Mouse (Mus musculus) hindbrain, embryonic 13.5 days (tissue): ENCODE data around the gene Pigr. TPM values are rescaled to one million over a fixed set of nuclear protein-coding genes. Genes with fewer than 3 reads are reported as not detected.

Source experiments
- ATAC-seq: fragments of 200-750 bp; cut with Nextera tagmentation; 2 replicates; pipeline ENCODE4 v1.8.0; 2017; ENCODE audit warnings: moderate TSS enrichment; ENCODE audit not compliant: low FRiP score
- H3K27ac ChIP-seq: fragments of 300-500 bp; sonication (generic); 2 replicates; pipeline ENCODE4 v1.5.1; 2015; ENCODE audit warnings: inconsistent platforms, mild to moderate bottlenecking, moderate library complexity
- H3K27me3 ChIP-seq: fragments of 300-500 bp; sonication (generic); 2 replicates; pipeline ENCODE4 v1.6.1; 2015; ENCODE audit warnings: mild to moderate bottlenecking, inconsistent platforms
- H3K36me3 ChIP-seq: fragments of 300-500 bp; sonication (generic); 2 replicates; pipeline ENCODE4 v1.6.1; 2015; ENCODE audit warnings: mild to moderate bottlenecking, inconsistent platforms
- H3K4me1 ChIP-seq: fragments of 300-500 bp; sonication (generic); replicated peaks from 2 replicates; pipeline ENCODE4 v1.6.1; 2015; ENCODE audit warnings: inconsistent platforms
- H3K4me2 ChIP-seq: fragments of 300-500 bp; sonication (generic); 2 replicates; pipeline ENCODE4 v1.6.1; 2015; ENCODE audit warnings: inconsistent platforms, mild to moderate bottlenecking, moderate library complexity
- H3K4me3 ChIP-seq: fragments of 300-500 bp; sonication (generic); 2 replicates; pipeline ENCODE4 v1.5.1; 2015; ENCODE audit warnings: mild to moderate bottlenecking, inconsistent platforms
- H3K9ac ChIP-seq: fragments of 300-500 bp; sonication (generic); 2 replicates; pipeline ENCODE4 v1.6.1; 2015; ENCODE audit warnings: mild to moderate bottlenecking, inconsistent platforms
- H3K9me3 ChIP-seq: fragments of 300-500 bp; sonication (generic); 2 replicates; pipeline ENCODE4 v1.6.1; 2016; ENCODE audit warnings: inconsistent platforms
- WGBS: fragments of 180-500 bp; shearing (Covaris S2); methylation state at CpG from one replicate; pipeline ENCODE4 v1.1.7; 2015; 5-methylcytosine and 5-hydroxymethylcytosine counted together
- polyA plus RNA-seq: library from polyadenylated mRNA; unstranded; fragments of >200 nt; fragmentation: Nextera tagmentation; extraction: Ambion mirVana; gene quantifications from 2 replicates; pipeline ENCODE4 v1.2.1, GENCODE M21; 2015

Pigr gene
- polyA plus RNA-seq, 1 experiment from 2014 or later = not detected

DNA sequence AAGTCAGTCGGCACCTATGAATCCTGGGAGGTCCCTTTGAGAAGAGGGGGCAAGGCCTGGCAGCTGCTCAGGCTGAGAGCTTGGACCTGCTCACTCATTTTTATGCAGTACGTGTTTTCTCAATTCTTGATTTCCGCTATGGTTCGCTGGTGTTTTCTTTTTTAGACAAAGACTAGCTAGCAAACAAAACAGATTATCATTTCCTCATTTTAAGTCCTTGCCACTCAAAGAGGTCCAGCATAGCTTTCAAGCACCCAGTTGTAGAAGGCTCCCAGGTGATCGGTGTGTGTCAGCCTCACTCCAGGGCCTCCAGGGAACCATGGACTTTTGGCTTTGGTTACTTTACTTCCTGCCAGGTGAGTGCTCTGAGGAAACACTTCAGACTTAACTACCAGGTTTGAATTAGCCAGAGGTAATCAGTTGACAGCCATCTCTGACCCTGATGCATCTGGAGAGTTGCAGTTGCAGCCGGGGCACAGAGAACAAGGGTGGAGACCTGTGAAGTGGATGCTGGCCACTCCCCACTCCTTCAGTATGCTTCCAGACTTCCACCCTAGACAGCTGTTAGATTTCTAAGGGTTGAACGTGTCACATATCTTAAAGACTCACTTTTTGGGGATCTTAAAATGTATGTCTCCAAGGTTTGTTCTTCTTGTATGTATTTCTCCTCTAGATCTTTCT lies 39.2 kb downstream of the Pigr start, which contains the start of gene Fcmr:
Gene Fcmr, plus strand, starts transcription at position 129 of the 681 bp plus-strand sequence.
- 82% methylated on average over 7 of the region's 7 CpGs for WGBS
- H3K9me3 ChIP-seq = no peaks in the 10 kb centered on the region
- no peak for ATAC-seq
- no peak within 1 kb of the TSS for H3K27ac ChIP-seq
- no peaks in the 10 kb centered on the region for H3K27me3 ChIP-seq
- H3K4me3 ChIP-seq = no peak within 1 kb of the TSS
- no peak within 1 kb of the TSS for H3K4me2 ChIP-seq
- no peak within 1 kb of the TSS for H3K9ac ChIP-seq
- H3K36me3 ChIP-seq = no peaks in the 10 kb centered on the region
- no peaks in the 10 kb centered on the region for H3K4me1 ChIP-seq

DNA sequence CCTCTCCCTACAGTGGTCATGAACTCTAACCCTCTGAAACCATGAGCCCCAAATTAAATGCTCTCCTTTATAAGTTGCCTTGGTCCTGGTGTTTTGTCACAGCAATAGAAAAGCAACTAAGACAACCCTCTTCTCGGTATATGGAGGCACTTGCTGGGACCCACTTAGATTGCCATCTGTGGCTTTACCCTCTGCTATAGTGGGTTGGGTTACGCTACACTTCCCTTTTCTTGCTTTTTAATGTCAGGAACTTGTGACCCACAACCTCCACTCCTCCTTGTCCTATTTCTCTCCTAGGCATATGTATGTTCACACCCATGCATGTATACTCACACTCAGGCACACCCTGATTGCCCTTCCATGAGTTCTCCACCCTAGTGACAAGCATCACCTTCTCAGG lies 46.4 kb downstream of the Pigr start:
- no peak overlapping the region for H3K4me3 ChIP-seq
- ATAC-seq = no peak
- H3K36me3 ChIP-seq = no peaks in the 10 kb centered on the region
- H3K9me3 ChIP-seq = no peaks in the 10 kb centered on the region
- peaks cover 2% of the 10 kb centered on the region for H3K4me1 ChIP-seq
- no peak overlapping the region for H3K9ac ChIP-seq
- no peak overlapping the region for H3K4me2 ChIP-seq
- peaks cover 9% of the 10 kb centered on the region for H3K27me3 ChIP-seq
- 89% methylated on average over 2 of the region's 2 CpGs for WGBS
- no peak overlapping the region for H3K27ac ChIP-seq

DNA sequence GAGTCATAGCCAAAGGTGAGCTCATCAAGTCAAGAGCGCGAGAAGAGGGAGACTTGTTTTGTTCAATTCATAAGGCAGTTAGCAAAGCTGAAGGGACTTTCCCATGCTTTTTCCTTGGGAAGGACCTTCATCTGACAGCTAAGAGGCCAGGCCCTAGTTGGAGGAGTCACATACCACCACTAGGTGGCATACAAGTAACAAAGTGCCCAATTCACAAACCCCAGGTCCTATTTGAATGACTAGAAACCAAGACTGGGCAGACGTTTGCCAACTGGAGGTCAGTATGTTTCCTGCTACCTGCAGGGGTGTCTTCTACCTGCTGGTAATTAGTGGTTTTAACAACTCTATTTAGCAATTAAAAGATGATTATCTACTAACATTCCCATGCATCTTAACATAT lies 48.7 kb downstream of the Pigr start:
- no peak overlapping the region for H3K4me2 ChIP-seq
- WGBS = 36% methylated on average over 3 of the region's 3 CpGs
- no peaks in the 10 kb centered on the region for H3K9me3 ChIP-seq
- no peak for ATAC-seq
- H3K27ac ChIP-seq = no peak overlapping the region
- no peak overlapping the region for H3K4me3 ChIP-seq
- H3K9ac ChIP-seq = no peak overlapping the region
- H3K27me3 ChIP-seq = peaks cover 28% of the 10 kb centered on the region
- H3K36me3 ChIP-seq = no peaks in the 10 kb centered on the region
- H3K4me1 ChIP-seq = peaks cover 8% of the 10 kb centered on the region

DNA sequence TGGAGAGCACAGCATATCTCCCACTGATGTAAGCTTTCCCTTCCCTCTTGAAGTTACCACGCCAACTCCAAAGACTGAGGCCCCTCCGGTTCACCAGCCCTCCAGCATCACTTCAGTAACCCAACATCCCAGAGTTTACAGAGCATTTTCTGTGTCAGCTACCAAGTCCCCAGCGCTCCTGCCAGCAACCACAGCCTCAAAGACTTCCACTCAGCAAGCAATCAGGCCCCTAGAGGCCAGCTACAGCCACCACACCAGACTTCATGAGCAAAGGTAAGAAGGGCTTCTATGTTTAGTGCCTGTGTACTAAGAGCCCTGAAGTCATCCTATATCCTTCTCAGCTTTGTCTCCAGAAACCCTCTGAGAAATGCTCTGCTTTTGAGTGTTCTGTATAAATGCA lies 49.4 kb downstream of the Pigr start:
- peaks cover 8% of the 10 kb centered on the region for H3K4me1 ChIP-seq
- no peak overlapping the region for H3K27ac ChIP-seq
- no peaks in the 10 kb centered on the region for H3K36me3 ChIP-seq
- ATAC-seq = no peak
- H3K4me2 ChIP-seq = no peak overlapping the region
- peaks cover 29% of the 10 kb centered on the region for H3K27me3 ChIP-seq
- no peaks in the 10 kb centered on the region for H3K9me3 ChIP-seq
- H3K9ac ChIP-seq = no peak overlapping the region
- WGBS = 60% methylated on average over 3 of the region's 3 CpGs
- no peak overlapping the region for H3K4me3 ChIP-seq

DNA sequence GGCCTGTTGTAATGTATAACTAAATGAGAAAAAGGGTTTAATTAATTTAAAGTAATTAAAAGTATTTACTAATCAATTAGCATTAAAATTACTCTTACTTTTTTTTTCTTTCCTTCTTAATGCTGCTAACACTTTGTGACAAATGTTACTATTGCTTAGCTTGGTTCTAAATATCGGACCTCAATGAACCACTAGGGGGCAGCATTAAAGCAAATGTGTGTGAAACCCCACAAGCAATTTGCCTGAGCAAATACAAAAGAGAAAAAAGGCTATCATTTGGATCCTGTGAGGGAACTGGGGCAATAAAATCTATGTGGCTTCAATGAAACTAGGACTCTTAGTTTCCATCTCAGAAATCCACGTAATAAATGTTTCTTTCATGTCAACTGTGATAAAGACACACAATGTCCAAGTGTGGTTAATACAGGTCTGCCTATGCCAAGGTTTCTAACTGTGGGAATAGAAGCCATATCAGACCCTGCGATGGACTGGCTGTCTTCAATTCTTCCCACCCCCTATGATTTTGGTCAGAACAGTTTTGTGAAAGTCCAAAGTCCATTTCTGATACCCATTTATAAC lies 50.5 kb downstream of the Pigr start:
- H3K36me3 ChIP-seq = no peaks in the 10 kb centered on the region
- ATAC-seq = no peak
- H3K9ac ChIP-seq = no peak overlapping the region
- H3K4me1 ChIP-seq = peaks cover 8% of the 10 kb centered on the region
- no peak overlapping the region for H3K4me3 ChIP-seq
- 20% methylated on average over 3 of the region's 3 CpGs for WGBS
- H3K27me3 ChIP-seq = peaks cover 29% of the 10 kb centered on the region
- H3K4me2 ChIP-seq = no peak overlapping the region
- no peaks in the 10 kb centered on the region for H3K9me3 ChIP-seq
- H3K27ac ChIP-seq = no peak overlapping the region

DNA sequence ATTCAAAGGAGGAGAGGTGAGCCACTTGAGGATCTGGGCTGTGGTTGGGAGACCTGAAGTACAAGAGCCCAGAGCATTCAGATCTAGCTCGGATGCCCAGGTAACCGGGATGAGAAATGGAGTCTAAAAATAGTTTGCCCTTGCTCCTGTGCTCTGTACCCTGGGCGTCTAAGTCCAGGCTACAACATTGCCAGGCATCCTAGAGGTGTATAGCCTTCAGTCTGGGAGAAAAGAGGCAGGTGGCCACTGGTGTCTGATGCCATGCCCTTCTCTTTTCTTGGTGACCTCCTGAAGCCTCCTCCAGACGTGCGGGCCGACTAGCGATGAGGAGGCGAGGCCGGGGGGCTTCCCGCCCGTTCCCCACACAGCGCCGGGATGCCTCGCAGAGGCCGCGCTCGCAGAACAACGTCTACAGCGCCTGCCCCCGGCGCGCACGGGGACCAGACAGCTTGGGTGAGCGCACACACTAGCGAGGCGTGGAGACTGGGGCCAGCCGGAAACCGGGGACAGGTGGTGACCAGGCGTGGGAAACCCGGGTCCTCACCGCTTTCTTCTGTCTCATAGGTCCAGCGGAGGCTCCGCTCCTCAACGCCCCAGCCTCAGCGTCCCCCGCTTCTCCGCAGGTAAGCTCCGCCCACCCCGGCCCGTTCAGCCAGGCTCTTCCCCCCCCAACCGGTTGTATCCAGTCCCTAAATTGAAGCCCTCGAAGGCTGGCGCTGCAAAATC lies 51.6 kb downstream of the Pigr start:
- peak; percentile 85 for ATAC-seq
- H3K36me3 ChIP-seq = no peaks in the 10 kb centered on the region
- WGBS = 4% methylated on average over 43 of the region's 43 CpGs

DNA sequence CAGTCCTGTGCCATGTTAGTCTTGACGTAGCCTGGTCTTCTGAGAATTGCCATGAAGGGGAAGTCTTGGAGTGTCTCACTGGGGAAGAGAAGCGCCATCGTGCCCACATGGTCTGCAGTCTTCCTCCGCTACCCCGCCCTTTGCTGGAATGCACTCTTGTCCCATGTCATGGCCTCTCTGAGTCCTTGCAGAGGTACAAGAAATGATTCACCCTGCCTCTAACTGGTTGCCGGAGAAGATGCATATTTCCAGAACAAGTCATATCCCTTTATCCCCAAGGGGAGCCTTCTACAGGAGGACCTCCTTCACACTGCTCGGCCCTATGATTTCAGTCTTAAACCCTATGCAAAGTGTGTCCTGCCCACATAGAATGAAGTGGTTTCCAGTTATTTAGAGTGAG lies 53.4 kb downstream of the Pigr start:
- 93% methylated on average over 7 of the region's 7 CpGs for WGBS
- Histone ChIP-seq H3K9me3 (no peaks in the 10 kb centered on the region), H3K27me3 (peaks cover 29% of the 10 kb centered on the region), H3K4me2 (no peak overlapping the region), H3K4me1 (peaks cover 8% of the 10 kb centered on the region), H3K4me3 (no peak overlapping the region), H3K9ac (no peak overlapping the region), H3K27ac (no peak overlapping the region), H3K36me3 (no peaks in the 10 kb centered on the region)
- no peak for ATAC-seq

More for the DNA sequence above, 51.6 kb downstream of the Pigr start:
- H3K4me3 ChIP-seq = peak overlapping the region; percentile 53
- H3K9ac ChIP-seq = peak overlapping the region; percentile 72
- no peaks in the 10 kb centered on the region for H3K9me3 ChIP-seq
- H3K4me2 ChIP-seq = peak overlapping the region; percentile 86
- H3K27me3 ChIP-seq = peaks cover 29% of the 10 kb centered on the region
- peaks cover 8% of the 10 kb centered on the region for H3K4me1 ChIP-seq
- H3K27ac ChIP-seq = no peak overlapping the region

DNA sequence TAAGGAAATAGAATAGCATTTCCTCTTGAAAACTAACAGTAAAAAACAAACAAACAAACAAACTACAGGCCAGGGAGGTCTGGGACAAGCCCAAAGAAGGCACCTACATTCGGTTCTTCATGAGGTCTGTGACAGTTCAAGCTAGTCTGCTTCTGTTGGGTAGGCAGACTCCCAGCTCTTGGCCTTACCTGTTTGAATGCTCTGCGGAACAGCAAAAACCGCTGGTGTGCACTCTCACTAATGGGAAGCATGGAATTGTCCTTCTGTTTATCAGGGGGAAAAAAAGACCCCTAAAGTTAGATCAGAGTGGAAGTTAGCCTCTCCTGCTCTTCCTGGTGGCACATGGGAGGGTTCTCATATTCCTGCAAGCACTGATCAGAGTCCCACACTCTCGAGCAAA lies 56.7 kb downstream of the Pigr start:
- H3K9me3 ChIP-seq = no peaks in the 10 kb centered on the region
- no peak overlapping the region for H3K4me2 ChIP-seq
- H3K4me3 ChIP-seq = no peak overlapping the region
- H3K27ac ChIP-seq = no peak overlapping the region
- no peaks in the 10 kb centered on the region for H3K36me3 ChIP-seq
- peaks cover 3% of the 10 kb centered on the region for H3K4me1 ChIP-seq
- H3K9ac ChIP-seq = no peak overlapping the region
- no peak for ATAC-seq
- peaks cover 18% of the 10 kb centered on the region for H3K27me3 ChIP-seq
- 93% methylated on average over 4 of the region's 4 CpGs for WGBS

DNA sequence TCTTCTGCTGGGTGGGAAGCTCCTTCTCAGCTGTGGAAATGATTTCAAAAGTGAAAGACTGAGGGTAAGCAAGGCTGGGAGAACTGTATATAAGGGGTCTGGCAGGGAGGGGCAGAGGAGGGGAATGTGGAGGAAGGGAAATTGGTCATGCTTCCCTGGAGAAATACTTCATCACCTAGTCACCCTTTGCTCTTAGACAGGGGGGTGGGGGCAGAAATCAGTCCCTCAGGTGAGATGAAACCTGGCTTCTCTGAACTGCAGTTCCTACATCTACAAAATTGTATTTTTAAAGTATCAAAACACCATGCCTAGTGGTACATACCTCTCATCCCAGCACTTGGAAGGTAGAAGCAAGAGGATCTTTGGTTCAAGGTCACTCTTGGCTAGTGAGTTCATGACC lies 60.9 kb downstream of the Pigr start, which contains the start of gene Il24:
Gene Il24, minus strand, starts transcription at position 101 of the 400 bp plus-strand sequence.
- Histone ChIP-seq H3K27ac (no peak within 1 kb of the TSS), H3K4me1 (0 out of 2 replicates have a peak, but pooled peaks cover 3% of the 10 kb centered on the region), H3K27me3 (no peaks in the 10 kb centered on the region), H3K36me3 (no peaks in the 10 kb centered on the region), H3K9me3 (no peaks in the 10 kb centered on the region), H3K4me3 (no peak within 1 kb of the TSS), H3K9ac (no peak within 1 kb of the TSS), H3K4me2 (no peak within 1 kb of the TSS)
- no peak for ATAC-seq

DNA sequence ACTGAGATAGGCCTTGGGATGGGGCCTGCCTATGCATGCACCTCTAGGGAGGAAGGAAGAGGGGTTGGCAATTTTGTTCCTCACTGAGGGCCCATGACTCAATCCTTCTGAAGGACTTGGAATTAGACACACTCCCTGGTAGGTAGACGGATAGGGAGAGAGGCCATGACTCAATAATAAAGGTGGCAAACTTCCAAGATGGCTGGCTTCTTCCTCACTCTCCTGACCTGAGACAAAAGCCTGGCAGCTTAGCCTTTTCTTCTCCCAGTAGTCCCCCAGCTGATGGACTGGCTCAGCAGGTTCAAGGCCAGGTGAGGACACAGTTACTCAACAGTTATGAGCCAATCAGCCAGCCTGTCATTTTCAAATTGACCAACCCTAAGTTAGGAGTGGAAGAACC lies 66.0 kb downstream of the Pigr start:
- Histone ChIP-seq H3K4me3 (no peak overlapping the region), H3K27ac (no peak overlapping the region), H3K9ac (no peak overlapping the region), H3K4me2 (no peak overlapping the region), H3K9me3 (no peaks in the 10 kb centered on the region), H3K27me3 (no peaks in the 10 kb centered on the region), H3K36me3 (no peaks in the 10 kb centered on the region), H3K4me1 (0 out of 2 replicates have a peak, but pooled peaks cover 3% of the 10 kb centered on the region)
- ATAC-seq = no peak
- WGBS = 78% methylated on average over 1 of the region's 1 CpGs

DNA sequence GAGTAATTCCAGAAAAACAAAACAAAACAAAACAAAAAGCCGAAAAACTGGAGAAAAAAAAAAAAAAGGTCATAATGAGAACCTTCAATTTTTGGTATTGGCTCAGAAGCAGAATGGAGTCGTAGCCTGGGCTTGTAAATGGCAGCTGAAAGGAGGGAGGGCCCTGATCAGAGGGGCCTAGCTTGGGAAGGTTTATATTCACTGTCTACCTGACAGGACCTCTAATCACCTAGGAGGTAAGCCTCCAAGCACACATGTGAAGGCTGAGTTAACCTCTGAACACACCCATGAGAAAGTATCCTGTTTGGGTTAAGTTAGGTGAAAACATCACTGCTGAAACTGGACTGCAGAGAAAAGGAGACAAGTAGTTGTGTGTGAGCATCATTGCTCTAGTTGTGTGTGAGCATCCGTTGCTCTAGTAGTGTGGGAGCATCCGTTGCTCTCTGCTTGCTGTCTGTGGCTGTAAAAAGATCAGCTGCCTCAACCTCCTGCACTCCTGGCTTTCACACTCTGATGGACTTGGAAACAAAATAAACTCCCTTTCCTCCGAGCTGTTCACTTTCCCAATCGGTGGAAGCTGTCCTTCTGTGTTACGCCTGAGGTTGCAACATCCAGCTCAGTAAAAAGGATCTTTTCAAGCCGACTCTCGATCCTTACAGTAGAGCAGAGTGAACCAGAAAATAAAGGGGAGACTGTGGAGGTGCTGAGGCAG lies 67.0 kb downstream of the Pigr start:
- Histone ChIP-seq H3K4me3 (no peak overlapping the region), H3K9me3 (no peaks in the 10 kb centered on the region), H3K4me1 (0 out of 2 replicates have a peak, but pooled peaks cover 3% of the 10 kb centered on the region), H3K36me3 (no peaks in the 10 kb centered on the region), H3K27me3 (no peaks in the 10 kb centered on the region), H3K4me2 (no peak overlapping the region), H3K27ac (no peak overlapping the region), H3K9ac (no peak overlapping the region)
- WGBS = 80% methylated on average over 9 of the region's 9 CpGs
- ATAC-seq = no peak

DNA sequence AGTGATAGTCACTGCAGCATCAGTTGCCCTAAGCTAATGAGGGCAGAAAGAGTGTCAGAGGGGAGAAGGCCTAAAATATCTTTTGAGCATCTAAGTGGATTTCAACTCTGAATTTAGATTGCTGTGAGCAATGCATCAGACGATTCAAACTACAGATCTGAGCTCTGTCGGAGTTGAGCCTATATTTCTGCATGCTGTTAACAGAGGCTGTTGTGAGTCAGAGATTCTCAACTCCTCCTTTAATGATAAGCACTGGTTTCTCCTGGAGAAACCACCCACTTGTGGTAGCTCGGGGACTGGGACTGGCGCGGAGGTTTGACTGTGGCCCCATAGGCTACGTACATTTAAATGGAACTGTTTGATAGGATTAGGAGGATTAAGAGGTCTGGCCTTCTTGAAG lies 68.0 kb downstream of the Pigr start:
- no peak overlapping the region for H3K9ac ChIP-seq
- H3K27me3 ChIP-seq = no peaks in the 10 kb centered on the region
- no peak for ATAC-seq
- 77% methylated on average over 6 of the region's 6 CpGs for WGBS
- no peaks in the 10 kb centered on the region for H3K9me3 ChIP-seq
- H3K27ac ChIP-seq = no peak overlapping the region
- H3K4me2 ChIP-seq = no peak overlapping the region
- H3K4me3 ChIP-seq = no peak overlapping the region
- H3K4me1 ChIP-seq = 0 out of 2 replicates have a peak, but pooled peaks cover 1% of the 10 kb centered on the region
- no peaks in the 10 kb centered on the region for H3K36me3 ChIP-seq
